Mouse (Mus musculus) small intestine, adult 2 months (tissue): ENCODE results near the gene Gm20388. TPM values are rescaled to one million over a fixed set of nuclear protein-coding genes. Genes with fewer than 3 reads are reported as not detected.
"Not testable (repeated sequence)": the region's sequence is repeated elsewhere in the genome, so short reads cannot be mapped to it uniquely, and the experiment has no call there.

Source experiments
- H3K27ac ChIP-seq: fragments of 200-500 bp; 2 replicates; pipeline ENCODE4 v1.5.1; 2012; ENCODE audit warnings: low read depth, low read length, control low read depth, inconsistent platforms; ENCODE audit not compliant: insufficient read depth
- H3K27me3 ChIP-seq: fragments of 200-500 bp; 2 replicates; pipeline ENCODE4 v1.6.1; 2012; ENCODE audit warnings: mild to moderate bottlenecking, moderate library complexity, low read length, inconsistent platforms; ENCODE audit not compliant: control insufficient read depth, insufficient read depth
- H3K36me3 ChIP-seq: fragments of 200-500 bp; 2 replicates; pipeline ENCODE4 v1.6.1; 2012; ENCODE audit warnings: mild to moderate bottlenecking, low read length, control low read depth, inconsistent platforms; ENCODE audit not compliant: control insufficient read depth, insufficient read depth
- H3K4me1 ChIP-seq: fragments of 200-500 bp; 2 replicates; pipeline ENCODE4 v1.6.1; 2012; ENCODE audit warnings: low read length, inconsistent platforms, mixed read lengths; ENCODE audit not compliant: control insufficient read depth, insufficient read depth, insufficient read length
- H3K4me3 ChIP-seq: fragments of 200-500 bp; 2 replicates; pipeline ENCODE4 v1.5.1; 2012; ENCODE audit warnings: low read depth, mild to moderate bottlenecking, control low read depth, inconsistent platforms, low read length, moderate library complexity
- CTCF ChIP-seq: fragments of 200-500 bp; IDR thresholded peaks from 2 replicates; pipeline ENCODE4 v1.5.1; 2012; ENCODE audit warnings: low read depth, mild to moderate bottlenecking, control low read depth, inconsistent platforms, low read length, moderate library complexity, mixed read lengths; ENCODE audit not compliant: insufficient replicate concordance, insufficient read length; ENCODE audit errors: extremely low read depth
- POLR2A ChIP-seq: fragments of 200-500 bp; IDR thresholded peaks from 2 replicates; pipeline ENCODE4 v1.6.1; 2012; ENCODE audit warnings: low read depth, mild to moderate bottlenecking, control low read depth, inconsistent platforms, low read length, moderate library complexity
- WGBS: fragments of 180-500 bp; shearing (Covaris S2); methylation state at CpG from one replicate; pipeline ENCODE4 v1.1.7; 2018; 5-methylcytosine and 5-hydroxymethylcytosine counted together
- polyA plus RNA-seq: library from polyadenylated mRNA; depleted of rRNA; stranded (reverse); fragments of >200 nt; gene quantifications from 2 replicates; pipeline ENCODE4 v1.2.3, GENCODE M21; 2012

Gene Gm20388
- polyA plus RNA-seq, 1 experiment = 37.3 TPM

GRCm38 (mm10) chr8:123527720-123528489 lies 3617.3 kb downstream of the Gm20388 start:
- Histone ChIP-seq H3K27ac (no peak overlapping the region), H3K36me3 (peaks cover 17% of the 10 kb centered on the region), H3K4me3 (no peak overlapping the region), H3K4me1 (no peaks in the 10 kb centered on the region), H3K27me3 (no peaks in the 10 kb centered on the region)
- no peak for TF ChIP-seq CTCF
- no peak for TF ChIP-seq POLR2A
- 88% methylated on average over 25 of the region's 25 CpGs for WGBS

- TF ChIP-seq CTCF (no peak), POLR2A (no peak)
- Histone ChIP-seq H3K27ac (no peak overlapping the region), H3K4me1 (no peaks in the 10 kb centered on the region), H3K36me3 (peaks cover 13% of the 10 kb centered on the region), H3K4me3 (no peak overlapping the region), H3K27me3 (no peaks in the 10 kb centered on the region; the same call in 1 of the 2 replicates)
- WGBS = 94% methylated on average over 9 of the region's 9 CpGs
These were observed 3625.8 kb downstream of the Gm20388 start for GRCm38 (mm10) chr8:123536242-123536989.

- Histone ChIP-seq H3K27me3 (no peaks in the 10 kb centered on the region; the same call in 1 of the 2 replicates), H3K27ac (no peak overlapping the region), H3K4me3 (no peak overlapping the region), H3K4me1 (no peaks in the 10 kb centered on the region), H3K36me3 (peaks cover 12% of the 10 kb centered on the region)
- no peak for TF ChIP-seq CTCF
- TF ChIP-seq POLR2A = no peak
- WGBS = 56% methylated on average over 10 of the region's 10 CpGs
These were observed 3626.3 kb downstream of the Gm20388 start for GRCm38 (mm10) chr8:123536990-123537380.

GRCm38 (mm10) chr8:123537641-123538040 lies 3627.0 kb downstream of the Gm20388 start:
- H3K4me3 ChIP-seq, H3K27me3 ChIP-seq, H3K27ac ChIP-seq, H3K4me1 ChIP-seq: not testable (repeated sequence)
- peaks cover 12% of the 10 kb centered on the region for H3K36me3 ChIP-seq
- WGBS = 76% methylated on average over 7 of the region's 14 CpGs

GRCm38 (mm10) chr8:123564221-123564620 lies 3653.6 kb downstream of the Gm20388 start:
- H3K27me3 ChIP-seq, H3K4me3 ChIP-seq, H3K36me3 ChIP-seq, H3K27ac ChIP-seq, H3K4me1 ChIP-seq: not testable (repeated sequence)
- no CpG with 5 or more reads among the region's 45 CpGs for WGBS

- not testable (repeated sequence) for H3K36me3 ChIP-seq, H3K4me3 ChIP-seq, H3K27ac ChIP-seq, H3K4me1 ChIP-seq, H3K27me3 ChIP-seq
- WGBS = 56% methylated on average over 2 of the region's 10 CpGs
These were observed 3664.7 kb downstream of the Gm20388 start for GRCm38 (mm10) chr8:123575386-123575785.

- 64% methylated on average over 17 of the region's 19 CpGs for WGBS
- H3K4me3 ChIP-seq, H3K27me3 ChIP-seq, H3K4me1 ChIP-seq, H3K36me3 ChIP-seq, H3K27ac ChIP-seq: not testable (repeated sequence)
These were observed 3690.1 kb downstream of the Gm20388 start for GRCm38 (mm10) chr8:123600666-123601172.

- H3K4me1 ChIP-seq, H3K36me3 ChIP-seq, H3K4me3 ChIP-seq, H3K27ac ChIP-seq, H3K27me3 ChIP-seq: not testable (repeated sequence)
- no CpG with 5 or more reads among the region's 40 CpGs for WGBS
These were observed 3690.8 kb downstream of the Gm20388 start for GRCm38 (mm10) chr8:123601457-123601856.

GRCm38 (mm10) chr8:123612652-123613051 lies 3702.0 kb downstream of the Gm20388 start:
- 54% methylated on average over 3 of the region's 5 CpGs for WGBS
- H3K36me3 ChIP-seq, H3K27me3 ChIP-seq, H3K4me1 ChIP-seq, H3K4me3 ChIP-seq, H3K27ac ChIP-seq: not testable (repeated sequence)

- WGBS = no CpG with 5 or more reads among the region's 39 CpGs
- not testable (repeated sequence) for H3K27ac ChIP-seq, H3K4me3 ChIP-seq, H3K4me1 ChIP-seq, H3K27me3 ChIP-seq, H3K36me3 ChIP-seq
These were observed 3712.9 kb downstream of the Gm20388 start for GRCm38 (mm10) chr8:123623523-123623922.
